Mouse (Mus musculus): Measurements from ENCODE around the gene Gm20532.

DNA sequence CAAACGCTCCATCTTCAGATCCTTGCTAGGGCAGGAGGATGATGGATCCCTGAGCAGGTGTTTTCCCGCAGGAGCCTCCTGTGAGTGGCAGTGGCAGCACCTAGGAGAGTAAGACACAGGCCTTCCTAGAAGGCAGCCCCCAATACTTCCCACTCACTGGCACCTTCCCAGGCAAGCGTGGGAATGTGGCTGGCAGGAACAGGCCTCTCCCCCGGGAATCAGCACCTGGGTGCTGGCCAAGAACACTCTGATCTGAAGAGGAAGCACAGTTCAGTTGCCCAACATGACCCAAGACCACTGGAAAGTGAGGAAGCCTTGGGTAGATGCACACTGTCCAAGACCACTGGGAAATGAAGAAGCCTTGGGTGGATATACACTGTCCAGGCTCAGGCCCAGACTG is 31.4 kb upstream of the Gm20532 start:
- no peak for TF ChIP-seq POLR2A (IDR thresholded peaks at IDR 0.05; ENCODE audit: insufficient read length, low read depth)
- no peak for TF ChIP-seq TCF3 (IDR thresholded peaks at IDR 0.05; ENCODE audit: insufficient read length, low read depth)
- TF ChIP-seq REST (IDR thresholded peaks at IDR 0.05; ENCODE audit: insufficient read depth, insufficient read length), result no peak
- no peak for TF ChIP-seq USF1 (IDR thresholded peaks at IDR 0.05; ENCODE audit: low read depth)
- no peak for TF ChIP-seq MAX (IDR thresholded peaks at IDR 0.05; ENCODE audit: low read depth)
- no peak for TF ChIP-seq POLR2AphosphoS2 (IDR thresholded peaks at IDR 0.05; ENCODE audit: insufficient read length, low read depth)

Measured in myocyte (in vitro differentiated cells).